Mouse (Mus musculus) liver, postnatal 0 days (tissue): ENCODE results near the gene Slamf8. TPM values are rescaled to one million over a fixed set of nuclear protein-coding genes. Genes with fewer than 3 reads are reported as not detected.

Experiments
- ATAC-seq: fragments of 200-750 bp; cut with Nextera tagmentation; 2 replicates; pipeline ENCODE4 v1.8.0; 2017; ENCODE audit warnings: mild to moderate bottlenecking, moderate library complexity
- DNase-seq: peaks from one replicate; pipeline ENCODE4 v3.0.0-alpha.2; 2016
- H3K27ac ChIP-seq: fragments of 300-500 bp; sonication (generic); 2 replicates; pipeline ENCODE4 v1.5.1; 2014; ENCODE audit warnings: antibody characterized with exemption, moderate library complexity, mild to moderate bottlenecking, low read depth
- H3K27me3 ChIP-seq: fragments of 300-500 bp; sonication (generic); 2 replicates; pipeline ENCODE4 v1.6.1; 2014; ENCODE audit warnings: low read length, control low read depth, mixed read lengths; ENCODE audit not compliant: insufficient read depth
- H3K36me3 ChIP-seq: fragments of 300-500 bp; sonication (generic); replicated peaks from 2 replicates; pipeline ENCODE4 v1.6.1; 2014; ENCODE audit warnings: mild to moderate bottlenecking, control low read depth, low read length, moderate library complexity, mixed read lengths; ENCODE audit not compliant: insufficient read depth
- H3K4me1 ChIP-seq: fragments of 300-500 bp; sonication (generic); 2 replicates; pipeline ENCODE4 v1.6.1; 2014; ENCODE audit warnings: antibody characterized with exemption, mild to moderate bottlenecking, control low read depth; ENCODE audit not compliant: insufficient read depth
- H3K4me2 ChIP-seq: fragments of 300-500 bp; sonication (generic); 2 replicates; pipeline ENCODE4 v1.6.1; 2014; ENCODE audit warnings: low read depth, mild to moderate bottlenecking, low read length, moderate library complexity, mixed read lengths
- H3K4me3 ChIP-seq: fragments of 300-500 bp; sonication (generic); 2 replicates; pipeline ENCODE4 v1.5.1; 2014; ENCODE audit warnings: low read depth, low read length
- H3K9ac ChIP-seq: fragments of 300-500 bp; sonication (generic); replicated peaks from 2 replicates; pipeline ENCODE4 v1.6.1; 2014; ENCODE audit warnings: mild to moderate bottlenecking, moderate library complexity
- H3K9me3 ChIP-seq: fragments of 300-500 bp; sonication (generic); 2 replicates; pipeline ENCODE4 v1.6.1; 2016; ENCODE audit warnings: mild to moderate bottlenecking, control low read depth, low read length, mixed read lengths
- CTCF ChIP-seq: sonication (generic); IDR thresholded peaks from 2 replicates; pipeline ENCODE4 v1.5.1; 2016; ENCODE audit warnings: antibody characterized with exemption, low read depth
- EP300 ChIP-seq: IDR thresholded peaks from 2 replicates; pipeline ENCODE4 v1.6.1; 2016; ENCODE audit warnings: antibody characterized with exemption, low read depth, mild to moderate bottlenecking
- WGBS: fragments of 180-500 bp; shearing (Covaris S2); extraction: QIAGEN DNeasy Blood & Tissue Kit; methylation state at CpG from one replicate; pipeline ENCODE4 v1.1.7; 2014; ENCODE audit not compliant: insufficient replicate concordance; 5-methylcytosine and 5-hydroxymethylcytosine counted together
- polyA plus RNA-seq: library from polyadenylated mRNA; unstranded; fragments of >200 nt; fragmentation: Nextera tagmentation; extraction: Ambion mirVana; gene quantifications from 2 replicates; pipeline ENCODE4 v1.2.1, GENCODE M21; 2015

Gene Slamf8
- polyA plus RNA-seq, 1 experiment from 2014 or later, result 0.31 TPM

GRCm38 (mm10) chr1:172585612-172586567, 4.5 kb downstream of the Slamf8 start:
- WGBS, result 44% methylated on average over 26 of the region's 26 CpGs
- DNase-seq, result no peak

GRCm38 (mm10) chr1:172585026-172585425, 5.3 kb downstream of the Slamf8 start:
- H3K9ac ChIP-seq, result no peak overlapping the region
- no peak for DNase-seq
- ATAC-seq, result no peak
- TF ChIP-seq CTCF, result no peak
- no peak overlapping the region for H3K4me2 ChIP-seq
- no peaks in the 10 kb centered on the region for H3K36me3 ChIP-seq
- 57% methylated on average over 4 of the region's 4 CpGs for WGBS
- no peaks in the 10 kb centered on the region for H3K4me1 ChIP-seq
- H3K27ac ChIP-seq, result no peak overlapping the region
- no peak overlapping the region for H3K4me3 ChIP-seq
- no peaks in the 10 kb centered on the region for H3K9me3 ChIP-seq
- no peaks in the 10 kb centered on the region for H3K27me3 ChIP-seq

More at GRCm38 (mm10) chr1:172585612-172586567, 4.5 kb downstream of the Slamf8 start:
- no peak for ATAC-seq
- no peak overlapping the region for H3K27ac ChIP-seq
- H3K9ac ChIP-seq, result no peak overlapping the region
- TF ChIP-seq CTCF (no peak), EP300 (no peak)
- no peak overlapping the region for H3K4me3 ChIP-seq
- H3K27me3 ChIP-seq, result no peaks in the 10 kb centered on the region
- H3K9me3 ChIP-seq, result no peaks in the 10 kb centered on the region
- H3K36me3 ChIP-seq, result no peaks in the 10 kb centered on the region
- no peak overlapping the region for H3K4me2 ChIP-seq
- H3K4me1 ChIP-seq, result no peaks in the 10 kb centered on the region

GRCm38 (mm10) chr1:172584271-172584670, 6.1 kb downstream of the Slamf8 start:
- H3K4me3 ChIP-seq, result no peak overlapping the region
- H3K27me3 ChIP-seq, result no peaks in the 10 kb centered on the region
- ATAC-seq (no peak), DNase-seq (no peak)
- no peak overlapping the region for H3K27ac ChIP-seq
- no peak overlapping the region for H3K9ac ChIP-seq
- no peak for TF ChIP-seq CTCF
- no peak for TF ChIP-seq EP300
- H3K4me2 ChIP-seq, result no peak overlapping the region
- 79% methylated on average over 6 of the region's 6 CpGs for WGBS
- no peaks in the 10 kb centered on the region for H3K4me1 ChIP-seq
- H3K9me3 ChIP-seq, result no peaks in the 10 kb centered on the region
- no peaks in the 10 kb centered on the region for H3K36me3 ChIP-seq

- H3K9me3 ChIP-seq, result no peaks in the 10 kb centered on the region
- H3K4me2 ChIP-seq, result no peak overlapping the region
- H3K27me3 ChIP-seq, result no peaks in the 10 kb centered on the region
- H3K27ac ChIP-seq, result no peak overlapping the region
- ATAC-seq (no peak), DNase-seq (no peak)
- no peaks in the 10 kb centered on the region for H3K36me3 ChIP-seq
- WGBS, result 71% methylated on average over 8 of the region's 8 CpGs
- no peaks in the 10 kb centered on the region for H3K4me1 ChIP-seq
- no peak overlapping the region for H3K9ac ChIP-seq
- TF ChIP-seq EP300 (no peak), CTCF (no peak)
- no peak overlapping the region for H3K4me3 ChIP-seq
Measured at GRCm38 (mm10) chr1:172582436-172582835, 7.9 kb downstream of the Slamf8 start.

GRCm38 (mm10) chr1:172580116-172580515, 10.3 kb downstream of the Slamf8 start:
- Histone ChIP-seq H3K27me3 (no peaks in the 10 kb centered on the region), H3K27ac (no peak overlapping the region), H3K4me2 (no peak overlapping the region), H3K36me3 (no peaks in the 10 kb centered on the region), H3K9me3 (no peaks in the 10 kb centered on the region), H3K4me3 (no peak overlapping the region), H3K4me1 (no peaks in the 10 kb centered on the region), H3K9ac (no peak overlapping the region)
- DNase-seq (no peak), ATAC-seq (no peak)
- 71% methylated on average over 6 of the region's 6 CpGs for WGBS
- TF ChIP-seq EP300, result no peak
- no peak for TF ChIP-seq CTCF

GRCm38 (mm10) chr1:172567758-172568157, 22.6 kb downstream of the Slamf8 start:
- no peaks in the 10 kb centered on the region for H3K9me3 ChIP-seq
- H3K27ac ChIP-seq, result no peak overlapping the region
- ATAC-seq (no peak), DNase-seq (no peak)
- TF ChIP-seq CTCF, result no peak
- H3K4me2 ChIP-seq, result no peak overlapping the region
- no peaks in the 10 kb centered on the region for H3K36me3 ChIP-seq
- H3K4me3 ChIP-seq, result no peak overlapping the region
- peaks cover 18% of the 10 kb centered on the region for H3K27me3 ChIP-seq
- peaks cover 7% of the 10 kb centered on the region for H3K4me1 ChIP-seq
- WGBS, result 65% methylated on average over 4 of the region's 4 CpGs
- no peak overlapping the region for H3K9ac ChIP-seq
